Mouse (Mus musculus) intestine, embryonic 14.5 days (tissue): Measurements from ENCODE around the gene Csrnp1. TPM values are rescaled to one million over a fixed set of nuclear protein-coding genes. Genes with fewer than 3 reads are reported as not detected.
"Not testable (repeated sequence)": the region's sequence is repeated elsewhere in the genome, so short reads cannot be mapped to it uniquely, and the experiment has no call there.

Experiments
- ATAC-seq: fragments of 200-750 bp; cut with Nextera tagmentation; replicated peaks from 2 replicates; pipeline ENCODE4 v1.8.0; 2017; ENCODE audit warnings: low read depth, moderate number of reproducible peaks, moderate TSS enrichment, moderate library complexity; ENCODE audit not compliant: low FRiP score, low TSS enrichment
- DNase-seq: peaks from one replicate; pipeline ENCODE4 v3.0.0-alpha.2; 2018; ENCODE audit warnings: low spot score
- H3K27ac ChIP-seq: fragments of 300-500 bp; sonication (generic); 2 replicates; pipeline ENCODE4 v1.5.1; 2014; ENCODE audit warnings: low read depth, mild to moderate bottlenecking, control low read depth
- H3K27me3 ChIP-seq: fragments of 300-500 bp; sonication (generic); replicated peaks from 2 replicates; pipeline ENCODE4 v1.6.1; 2014; ENCODE audit warnings: low read length, control low read depth; ENCODE audit not compliant: control insufficient read depth, insufficient read depth
- H3K36me3 ChIP-seq: fragments of 300-500 bp; sonication (generic); 2 replicates; pipeline ENCODE4 v1.6.1; 2014; ENCODE audit warnings: low read length, control low read depth; ENCODE audit not compliant: control insufficient read depth, insufficient read depth
- H3K4me1 ChIP-seq: fragments of 300-500 bp; sonication (generic); replicated peaks from 2 replicates; pipeline ENCODE4 v1.6.1; 2014; ENCODE audit warnings: low read length, control low read depth, mixed read lengths; ENCODE audit not compliant: control insufficient read depth, insufficient read depth
- H3K4me2 ChIP-seq: fragments of 300-500 bp; sonication (generic); 2 replicates; pipeline ENCODE4 v1.6.1; 2014; ENCODE audit warnings: low read length
- H3K4me3 ChIP-seq: fragments of 300-500 bp; sonication (generic); 2 replicates; pipeline ENCODE4 v1.5.1; 2014; ENCODE audit warnings: low read depth, low read length, control low read depth, mixed read lengths
- H3K9ac ChIP-seq: fragments of 300-500 bp; sonication (generic); 2 replicates; pipeline ENCODE4 v1.6.1; 2014; ENCODE audit warnings: mild to moderate bottlenecking, low read length
- H3K9me3 ChIP-seq: fragments of 300-500 bp; sonication (generic); 2 replicates; pipeline ENCODE4 v1.6.1; 2016; ENCODE audit warnings: low read length, control low read depth; ENCODE audit not compliant: control insufficient read depth
- WGBS: fragments of 180-500 bp; shearing (Covaris S2); extraction: QIAGEN DNeasy Blood & Tissue Kit; methylation state at CpG from one replicate; pipeline ENCODE4 v1.1.7; 2014; 5-methylcytosine and 5-hydroxymethylcytosine counted together
- polyA plus RNA-seq: library from polyadenylated mRNA; unstranded; fragments of >200 nt; fragmentation: Nextera tagmentation; extraction: Ambion mirVana; gene quantifications from 2 replicates; pipeline ENCODE4 v1.2.1, GENCODE M21; 2014

Gene Csrnp1
- polyA plus RNA-seq, 1 experiment from 2014 or later: 1.8 TPM

- Histone ChIP-seq H3K27me3 (no peaks in the 10 kb centered on the region), H3K9me3 (no peaks in the 10 kb centered on the region), H3K36me3 (no peaks in the 10 kb centered on the region), H3K4me2 (no peak overlapping the region), H3K27ac (no peak overlapping the region), H3K4me3 (no peak overlapping the region), H3K4me1 (peaks cover 15% of the 10 kb centered on the region), H3K9ac (no peak overlapping the region)
- ATAC-seq: no peak
- DNase-seq: no peak
- 34% methylated on average over 5 of the region's 5 CpGs for whole genome bisulfite sequencing
These were observed 36.7 kb upstream of the Csrnp1 start for GRCm38 (mm10) chr9:120021164-120021563.

GRCm38 (mm10) chr9:120020285-120020890 lies 35.9 kb upstream of the Csrnp1 start:
- H3K27me3 ChIP-seq: no peaks in the 10 kb centered on the region
- no peak overlapping the region for H3K4me2 ChIP-seq
- no peak for ATAC-seq
- DNase-seq: peak; percentile 91
- no peaks in the 10 kb centered on the region for H3K36me3 ChIP-seq
- H3K4me3 ChIP-seq: no peak overlapping the region
- WGBS: 34% methylated on average over 7 of the region's 7 CpGs
- H3K9me3 ChIP-seq: no peaks in the 10 kb centered on the region
- H3K27ac ChIP-seq: no peak overlapping the region
- H3K4me1 ChIP-seq: peaks cover 15% of the 10 kb centered on the region
- no peak overlapping the region for H3K9ac ChIP-seq

GRCm38 (mm10) chr9:120016956-120017355 lies 32.5 kb upstream of the Csrnp1 start:
- peak overlapping the region; percentile 0; the same call in 1 of the 2 replicates for H3K9ac ChIP-seq
- no peaks in the 10 kb centered on the region for H3K27me3 ChIP-seq
- H3K27ac ChIP-seq: no peak overlapping the region
- peaks cover 15% of the 10 kb centered on the region for H3K4me1 ChIP-seq
- H3K4me2 ChIP-seq: no peak overlapping the region
- DNase-seq (no peak), ATAC-seq (no peak)
- no peaks in the 10 kb centered on the region for H3K36me3 ChIP-seq
- H3K4me3 ChIP-seq: no peak overlapping the region
- no peaks in the 10 kb centered on the region for H3K9me3 ChIP-seq
- WGBS: 51% methylated on average over 10 of the region's 10 CpGs

- Histone ChIP-seq H3K4me3 (no peak overlapping the region), H3K9me3 (no peaks in the 10 kb centered on the region), H3K9ac (no peak overlapping the region), H3K27ac (no peak overlapping the region), H3K4me1 (peaks cover 10% of the 10 kb centered on the region), H3K27me3 (no peaks in the 10 kb centered on the region), H3K4me2 (no peak overlapping the region), H3K36me3 (no peaks in the 10 kb centered on the region)
- ATAC-seq: no peak
- DNase-seq: no peak
- WGBS: 51% methylated on average over 6 of the region's 6 CpGs
These were observed 30.4 kb upstream of the Csrnp1 start for GRCm38 (mm10) chr9:120014828-120015227.

GRCm38 (mm10) chr9:120013251-120013820 lies 28.9 kb upstream of the Csrnp1 start:
- no peak for DNase-seq

GRCm38 (mm10) chr9:120012781-120013180 lies 28.3 kb upstream of the Csrnp1 start:
- DNase-seq (no peak), ATAC-seq (no peak)
- Histone ChIP-seq H3K4me1 (peaks cover 13% of the 10 kb centered on the region), H3K9ac (no peak overlapping the region), H3K4me2 (no peak overlapping the region), H3K27ac (no peak overlapping the region), H3K36me3 (no peaks in the 10 kb centered on the region), H3K4me3 (no peak overlapping the region), H3K27me3 (no peaks in the 10 kb centered on the region), H3K9me3 (no peaks in the 10 kb centered on the region)
- 79% methylated on average over 5 of the region's 5 CpGs for WGBS

More at GRCm38 (mm10) chr9:120013251-120013820, 28.9 kb upstream of the Csrnp1 start:
- no peaks in the 10 kb centered on the region for H3K9me3 ChIP-seq
- H3K27ac ChIP-seq: no peak overlapping the region
- H3K4me3 ChIP-seq: no peak overlapping the region
- H3K4me1 ChIP-seq: peaks cover 13% of the 10 kb centered on the region
- no peaks in the 10 kb centered on the region for H3K36me3 ChIP-seq
- ATAC-seq: no peak
- H3K9ac ChIP-seq: no peak overlapping the region
- WGBS: 65% methylated on average over 11 of the region's 11 CpGs
- no peaks in the 10 kb centered on the region for H3K27me3 ChIP-seq
- H3K4me2 ChIP-seq: no peak overlapping the region

GRCm38 (mm10) chr9:120012161-120012560 lies 27.7 kb upstream of the Csrnp1 start:
- ATAC-seq, DNase-seq, H3K27me3 ChIP-seq, H3K9me3 ChIP-seq, H3K4me2 ChIP-seq, H3K36me3 ChIP-seq, H3K9ac ChIP-seq, H3K4me3 ChIP-seq, H3K27ac ChIP-seq: not testable (repeated sequence)
- H3K4me1 ChIP-seq: peaks cover 13% of the 10 kb centered on the region
- 84% methylated on average over 6 of the region's 6 CpGs for WGBS

GRCm38 (mm10) chr9:120011533-120011932 lies 27.1 kb upstream of the Csrnp1 start:
- under 1% methylated on average over 10 of the region's 10 CpGs for WGBS
- Histone ChIP-seq H3K4me3 (peak overlapping the region; percentile 32), H3K9me3 (no peaks in the 10 kb centered on the region), H3K9ac (0 out of 2 replicates have a peak overlapping the region, but pooled peaks have one; percentile 13), H3K36me3 (no peaks in the 10 kb centered on the region), H3K4me2 (peak overlapping the region; percentile 77), H3K4me1 (peaks cover 13% of the 10 kb centered on the region), H3K27ac (peak overlapping the region; percentile 76), H3K27me3 (no peaks in the 10 kb centered on the region)
- ATAC-seq (peak; percentile 40), DNase-seq (no peak)
